Mouse (Mus musculus) adrenal gland, adult 18-20 months (tissue): ENCODE results near the gene Ssbp2. TPM values are rescaled to one million over a fixed set of nuclear protein-coding genes. Genes with fewer than 3 reads are reported as not detected.
A peak's percentile ranks its signal among the peaks of the same experiment; 100 is the strongest.

Experiments
- DNase-seq, 2 experiments: peaks; one replicate each; pipeline ENCODE4 v3.0.0; 2021 to 2022; ENCODE audit warnings: low spot score in 2 of 2
- total RNA-seq, 2 experiments: library from RNA; stranded (reverse); gene quantifications; 1 replicate in 1 of 2; 2 replicates in 1 of 2; pipeline ENCODE4 v1.2.3; 2021

Gene Ssbp2
- total RNA-seq, 2 experiments from 2014 or later, result 20.1 to 28.4 TPM

- DNase-seq, result no peak
These were observed 156.0 kb downstream of the Ssbp2 start for GRCm38 (mm10) chr13:91616050-91616449.

- no peak for DNase-seq
These were observed 156.8 kb downstream of the Ssbp2 start for GRCm38 (mm10) chr13:91616876-91617275.

- no peak for DNase-seq
These were observed 159.3 kb downstream of the Ssbp2 start for GRCm38 (mm10) chr13:91619431-91619830.

GRCm38 (mm10) chr13:91620541-91620940 lies 160.5 kb downstream of the Ssbp2 start:
- no peak for DNase-seq

GRCm38 (mm10) chr13:91631291-91631799 lies 171.3 kb downstream of the Ssbp2 start:
- no peak for DNase-seq

- no peak for DNase-seq
These were observed 174.0 kb downstream of the Ssbp2 start for GRCm38 (mm10) chr13:91634123-91634522.

GRCm38 (mm10) chr13:91635957-91636356 lies 175.9 kb downstream of the Ssbp2 start:
- no peak for DNase-seq

GRCm38 (mm10) chr13:91636814-91637213 lies 176.7 kb downstream of the Ssbp2 start:
- peak; percentile 74 to 76 for DNase-seq

GRCm38 (mm10) chr13:91638836-91639235 lies 178.8 kb downstream of the Ssbp2 start:
- no peak for DNase-seq

GRCm38 (mm10) chr13:91640219-91640618 lies 180.1 kb downstream of the Ssbp2 start:
- no peak for DNase-seq

GRCm38 (mm10) chr13:91648240-91648639 lies 188.2 kb downstream of the Ssbp2 start:
- peak in 1 of 2 experiments; percentile 8 for DNase-seq

GRCm38 (mm10) chr13:91649926-91650325 lies 189.8 kb downstream of the Ssbp2 start:
- DNase-seq, result no peak

GRCm38 (mm10) chr13:91661068-91661795 lies 201.1 kb downstream of the Ssbp2 start:
- DNase-seq, result no peak

- no peak for DNase-seq
These were observed 202.7 kb downstream of the Ssbp2 start for GRCm38 (mm10) chr13:91662751-91663150.

GRCm38 (mm10) chr13:91673241-91673640 lies 213.2 kb downstream of the Ssbp2 start:
- DNase-seq, result no peak

GRCm38 (mm10) chr13:91680764-91681437 lies 220.8 kb downstream of the Ssbp2 start:
- no peak for DNase-seq

- no peak for DNase-seq
These were observed 221.4 kb downstream of the Ssbp2 start for GRCm38 (mm10) chr13:91681474-91681873.

GRCm38 (mm10) chr13:91690118-91690517 lies 230.0 kb downstream of the Ssbp2 start:
- no peak for DNase-seq

GRCm38 (mm10) chr13:91693615-91694014 lies 233.5 kb downstream of the Ssbp2 start:
- DNase-seq, result no peak

GRCm38 (mm10) chr13:91695406-91695805 lies 235.3 kb downstream of the Ssbp2 start:
- no peak for DNase-seq

GRCm38 (mm10) chr13:91696109-91696645 lies 236.1 kb downstream of the Ssbp2 start:
- no peak for DNase-seq

GRCm38 (mm10) chr13:91697011-91697410 lies 236.9 kb downstream of the Ssbp2 start:
- DNase-seq, result no peak
